Mouse (Mus musculus): ENCODE measurements around the gene Fastk. TPM values are rescaled to one million over a fixed set of nuclear protein-coding genes. Genes with fewer than 3 reads are reported as not detected.

Fastk gene
- polyA plus RNA-seq, 1 experiment from 2014 or later: 190 TPM

- no peaks in the 10 kb centered on the region for H3K27me3 ChIP-seq
- ChIA-PET POLR2A (interaction anchor here (1.1 to 3.5 kb wide), 5 partner anchors 9 to 28 kb away, joined by 3 to 26 read pairs (median 3); no protein-coding TSS in a partner anchor), CTCF (interaction anchor here (2.3 kb wide), 1 partner anchor 60 kb away, joined by 8 read pairs; no protein-coding TSS in a partner anchor)
- in situ Hi-C loops (cut with MboI; ENCODE audit: low pct_unique_long_range_greater_than_20kb): no loop called here
- TF ChIP-seq CTCF (IDR thresholded peaks at IDR 0.05): no peak
- ATAC-seq (no peak), DNase-seq (ENCODE audit: low read depth, low spot score) (no peak)
These were observed 8.9 kb upstream of the Fastk start for GRCm38 (mm10) chr5:24453985-24454303.

DNA sequence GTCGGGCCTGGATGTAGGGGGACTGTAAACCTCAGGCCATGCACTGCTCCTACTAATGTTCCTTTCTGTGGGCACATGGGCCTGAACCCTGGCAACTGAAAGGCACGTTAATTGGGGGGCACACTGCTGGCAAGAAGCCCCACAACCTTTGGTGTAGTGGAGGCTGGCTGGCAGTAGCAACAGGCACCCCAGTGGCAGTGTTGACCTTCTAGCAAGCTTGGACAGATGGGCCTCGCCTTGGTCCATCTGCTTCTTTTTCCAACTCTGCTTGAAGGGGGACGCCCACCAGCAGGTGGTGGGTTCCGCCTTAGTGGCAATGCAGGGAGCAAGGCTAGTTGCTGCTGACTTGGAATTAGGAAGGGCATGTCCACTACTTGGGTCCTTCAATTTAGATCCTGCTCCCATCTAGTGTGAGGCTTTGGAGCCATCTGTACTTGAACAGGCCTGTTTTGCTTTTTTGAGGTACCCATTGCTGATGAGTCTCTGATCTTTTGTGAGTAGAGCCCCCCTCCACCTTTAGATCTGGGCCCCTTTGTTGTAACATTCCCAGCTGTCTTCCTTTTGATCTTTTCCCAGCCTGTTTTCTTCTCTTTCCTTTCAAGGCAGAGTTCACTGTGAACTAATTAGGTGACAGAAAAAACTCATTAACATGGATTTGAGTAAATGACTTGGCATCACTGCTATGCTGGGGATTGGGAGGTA, 8.3 kb upstream of the Fastk start:
- in situ Hi-C loops (cut with MboI; ENCODE audit: low pct_unique_long_range_greater_than_20kb): no loop called here
- CTCF ChIA-PET: interaction anchor here (1.1 to 2.3 kb wide), 2 partner anchors 11 to 59 kb away, joined by 3 to 8 read pairs; no protein-coding TSS in a partner anchor

DNA sequence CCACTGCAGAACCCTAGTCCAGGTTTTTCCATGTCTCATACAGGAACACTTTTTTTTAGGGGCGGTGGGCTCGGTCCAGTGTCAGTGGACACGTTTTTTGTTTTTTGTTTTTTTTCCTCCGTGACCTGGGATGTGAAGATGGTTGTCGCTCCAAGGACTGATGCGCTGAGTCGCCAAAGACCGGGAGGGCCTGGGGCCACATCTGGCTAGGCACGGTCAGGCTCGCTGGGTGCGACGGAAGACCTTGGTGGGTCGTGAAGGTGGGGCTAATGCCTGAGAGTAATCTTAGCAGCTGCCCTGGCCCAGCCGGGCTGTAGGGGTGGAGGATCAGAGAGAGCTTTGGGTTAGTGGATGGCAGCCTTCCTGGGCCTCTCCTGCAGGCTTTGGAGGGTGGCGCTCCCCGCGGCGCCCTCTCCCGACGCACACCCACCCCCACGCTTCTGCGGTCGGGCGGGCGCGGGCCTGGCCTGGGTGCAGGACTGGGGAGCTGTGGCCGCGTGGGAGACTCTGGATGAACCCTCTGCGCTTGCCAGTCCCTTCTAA, 7.7 kb upstream of the Fastk start:
- ChIA-PET POLR2A (interaction anchor here (1.0 to 3.5 kb wide), 8 partner anchors 8 to 368 kb away, joined by 3 to 26 read pairs (median 4); no protein-coding TSS in a partner anchor), CTCF (interaction anchor here (1.1 to 2.3 kb wide), 2 partner anchors 10 to 58 kb away, joined by 3 to 8 read pairs; no protein-coding TSS in a partner anchor)
- DNase-seq (ENCODE audit: low read depth, low spot score) (no peak), ATAC-seq (peak; percentile 28)
- H3K27me3 ChIP-seq: no peaks in the 10 kb centered on the region
- TF ChIP-seq CTCF (IDR thresholded peaks at IDR 0.05): no peak
- in situ Hi-C loops (cut with MboI; ENCODE audit: low pct_unique_long_range_greater_than_20kb): no loop called here

More for the DNA sequence above, 8.3 kb upstream of the Fastk start:
- ATAC-seq (no peak), DNase-seq (ENCODE audit: low read depth, low spot score) (no peak)
- H3K27me3 ChIP-seq: no peaks in the 10 kb centered on the region
- POLR2A ChIA-PET: interaction anchor here (1.1 to 3.5 kb wide), 4 partner anchors 9 to 28 kb away, joined by 3 to 26 read pairs (median 3); no protein-coding TSS in a partner anchor
- TF ChIP-seq CTCF (IDR thresholded peaks at IDR 0.05): no peak

GRCm38 (mm10) chr5:24452030-24452690, 7.1 kb upstream of the Fastk start, which contains the start of gene Agap3:
Gene Agap3 (plus strand): TSS chr5:24452177.
- DNase-seq (ENCODE audit: low read depth, low spot score) (no peak), ATAC-seq (peak; percentile 14)
- ChIA-PET POLR2A (interaction anchor here (0.9 to 3.5 kb wide), 9 partner anchors 9 to 368 kb away, joined by 3 to 26 read pairs (median 4); no protein-coding TSS in a partner anchor), CTCF (interaction anchor here (1.1 to 2.3 kb wide), 3 partner anchors 10 to 58 kb away, joined by 3 to 8 read pairs (median 5); no protein-coding TSS in a partner anchor)
- H3K27me3 ChIP-seq: no peaks in the 10 kb centered on the region
- in situ Hi-C loops (cut with MboI; ENCODE audit: low pct_unique_long_range_greater_than_20kb): no loop called here
- TF ChIP-seq CTCF (IDR thresholded peaks at IDR 0.05): no peak

DNA sequence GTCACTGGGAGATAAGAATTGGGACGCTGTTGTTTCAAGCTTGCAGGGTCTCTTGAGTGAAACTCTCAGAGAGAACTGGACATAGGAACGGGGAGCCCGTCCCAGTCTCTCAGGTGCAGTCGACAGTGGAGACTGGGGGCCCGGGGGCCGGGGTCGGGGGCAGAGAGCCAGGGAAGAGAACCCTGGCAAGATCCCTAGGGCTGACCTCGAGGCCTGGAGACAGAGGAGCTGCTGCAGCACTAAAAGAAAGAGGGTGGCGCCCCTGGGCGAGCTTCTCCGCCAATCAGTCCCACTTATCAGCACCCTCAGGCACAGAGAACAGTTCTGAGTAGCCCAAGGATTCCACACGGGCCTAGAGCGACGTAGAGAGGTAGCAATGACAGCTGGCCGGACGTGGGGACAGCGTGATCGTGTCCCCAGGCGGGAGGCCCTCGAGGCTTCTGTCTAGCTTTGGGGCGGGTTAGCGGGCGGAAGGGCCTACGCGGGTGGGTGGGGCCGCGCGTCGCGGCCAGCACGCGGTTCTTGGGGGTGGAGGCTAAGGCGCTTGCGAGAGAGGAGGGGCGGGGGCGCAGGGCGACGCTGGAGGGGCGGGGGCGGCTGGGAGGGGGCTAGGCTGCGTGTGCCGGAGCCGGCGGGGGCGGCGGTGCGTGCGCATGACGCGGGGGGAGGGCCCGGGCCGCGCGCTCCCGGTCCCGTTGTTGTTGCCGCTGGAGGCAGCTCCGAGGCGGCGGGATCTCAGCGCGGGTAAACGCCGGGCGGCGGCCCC, 6.4 kb upstream of the Fastk start:
- TF ChIP-seq CTCF (IDR thresholded peaks at IDR 0.05): no peak
- CTCF ChIA-PET: interaction anchor here (1.0 to 2.4 kb wide), 3 partner anchors 19 to 57 kb away, joined by 3 to 15 read pairs (median 5); partner anchors contain the start of gene Abcb8
- POLR2A ChIA-PET: interaction anchor here (0.9 to 3.5 kb wide), 8 partner anchors 10 to 369 kb away, joined by 3 to 26 read pairs (median 4); no protein-coding TSS in a partner anchor
- ATAC-seq: peak; percentile 44
- no peak for DNase-seq (ENCODE audit: low read depth, low spot score)
- in situ Hi-C loops (cut with MboI; ENCODE audit: low pct_unique_long_range_greater_than_20kb): no loop called here
- H3K27me3 ChIP-seq: no peaks in the 10 kb centered on the region

GRCm38 (mm10) chr5:24447624-24448298, 2.7 kb upstream of the Fastk start, which contains the start of gene Tmub1:
Gene Tmub1 (minus strand): TSS chr5:24447854.
- ATAC-seq: peak; percentile 48
- TF ChIP-seq CTCF (IDR thresholded peaks at IDR 0.05): no peak
- ChIA-PET CTCF (interaction anchor here (0.9 to 2.8 kb wide), 9 partner anchors 9 to 53 kb away, joined by 3 to 12 read pairs (median 4); partner anchors contain the start of genes Abcb8, Cdk5 and Slc4a2), POLR2A (interaction anchor here (0.6 to 8.8 kb wide), 2 partner anchors 18 to 32 kb away, joined by 6 to 150 read pairs; partner anchors contain the start of genes Cdk5 and Slc4a2)
- no peaks in the 10 kb centered on the region for H3K27me3 ChIP-seq
- DNase-seq (ENCODE audit: low read depth, low spot score): no peak
- in situ Hi-C loops (cut with MboI; ENCODE audit: low pct_unique_long_range_greater_than_20kb): loop anchor here (25.0 kb wide), 1 partner anchor 1010 kb away; the partner anchor contains the start of gene Kmt2e

GRCm38 (mm10) chr5:24446630-24447029, 1.5 kb upstream of the Fastk start:
- TF ChIP-seq CTCF (IDR thresholded peaks at IDR 0.05): no peak
- no peak for ATAC-seq
- DNase-seq (ENCODE audit: low read depth, low spot score): no peak
- ChIA-PET POLR2A (interaction anchor here (8.8 kb wide), 1 partner anchor 17 kb away, joined by 150 read pairs; the partner anchor contains the start of genes Cdk5 and Slc4a2), CTCF (interaction anchor here (0.9 to 2.8 kb wide), 9 partner anchors 10 to 52 kb away, joined by 3 to 12 read pairs (median 4); partner anchors contain the start of genes Abcb8, Cdk5 and Slc4a2)
- in situ Hi-C loops (cut with MboI; ENCODE audit: low pct_unique_long_range_greater_than_20kb): loop anchor here (25.0 kb wide), 1 partner anchor 1009 kb away; the partner anchor contains the start of gene Kmt2e
- H3K27me3 ChIP-seq: no peaks in the 10 kb centered on the region

DNA sequence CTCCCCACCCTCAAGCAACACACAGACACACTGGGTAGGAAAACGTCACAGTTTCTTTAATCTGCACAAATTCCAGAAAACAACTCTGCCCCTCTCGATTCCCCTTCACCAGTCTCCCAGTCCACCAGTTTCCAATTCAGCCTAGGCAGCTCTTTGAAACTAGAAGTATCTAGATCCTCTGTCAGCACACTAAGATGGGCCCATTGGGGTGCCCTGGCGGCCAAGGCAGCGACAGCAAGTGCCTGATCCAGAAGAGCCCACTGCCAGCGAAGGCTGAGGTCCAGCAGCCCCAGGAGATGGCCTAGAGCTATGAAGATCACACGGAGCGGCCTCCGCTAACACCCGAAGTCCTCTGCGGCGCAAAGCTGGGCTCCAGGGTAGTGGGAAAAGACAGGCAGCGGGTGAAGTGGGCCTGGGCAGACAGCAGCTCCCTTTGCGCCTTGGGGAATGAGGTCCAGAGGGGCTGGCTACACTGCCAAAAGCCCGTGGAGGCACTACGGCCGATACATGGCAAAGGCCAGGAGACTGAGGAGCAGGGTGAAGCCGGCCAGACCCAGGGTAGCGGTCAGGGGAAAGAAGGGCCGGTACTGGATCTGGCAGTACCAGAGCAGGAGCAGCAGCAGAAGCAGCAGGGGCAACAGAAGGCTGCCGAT, 467 bp upstream of the Fastk start:
- CTCF ChIA-PET: interaction anchor here (1.0 to 2.8 kb wide), 5 partner anchors 16 to 51 kb away, joined by 3 to 12 read pairs (median 3); partner anchors contain the start of gene Abcb8
- in situ Hi-C loops (cut with MboI; ENCODE audit: low pct_unique_long_range_greater_than_20kb): loop anchor here (25.0 kb wide), 1 partner anchor 1008 kb away; the partner anchor contains the start of gene Kmt2e
- DNase-seq (ENCODE audit: low read depth, low spot score) (no peak), ATAC-seq (no peak)
- no peaks in the 10 kb centered on the region for H3K27me3 ChIP-seq
- TF ChIP-seq CTCF (IDR thresholded peaks at IDR 0.05): no peak
- POLR2A ChIA-PET: interaction anchor here (1.2 to 8.8 kb wide), 6 partner anchors 16 to 51 kb away, joined by 3 to 150 read pairs (median 8); partner anchors contain the start of genes Abcb8, Cdk5 and Slc4a2
